Mouse (Mus musculus) erythroblast, embryonic 14.5 days (primary cell): ENCODE measurements around the gene Clasp1. TPM values are rescaled to one million over a fixed set of nuclear protein-coding genes. Genes with fewer than 3 reads are reported as not detected.
A peak's percentile ranks its signal among the peaks of the same experiment; 100 is the strongest.
"Not testable (repeated sequence)": the region's sequence is repeated elsewhere in the genome, so short reads cannot be mapped to it uniquely, and the experiment has no call there.

Source experiments
- H3K27me3 ChIP-seq: 2 replicates; pipeline ENCODE4 v1.6.1; 2012; ENCODE audit warnings: inconsistent platforms; ENCODE audit not compliant: control insufficient read depth
- H3K36me3 ChIP-seq: 2 replicates; pipeline ENCODE4 v1.6.1; 2012; ENCODE audit warnings: mild to moderate bottlenecking, inconsistent platforms; ENCODE audit not compliant: control insufficient read depth
- H3K4me1 ChIP-seq: 2 replicates; pipeline ENCODE4 v1.6.1; 2012; ENCODE audit warnings: inconsistent platforms; ENCODE audit not compliant: control insufficient read depth
- H3K4me3 ChIP-seq: replicated peaks from 2 replicates; pipeline ENCODE3; 2012; ENCODE audit warnings: moderate library complexity, mild to moderate bottlenecking, inconsistent platforms
- H3K9me3 ChIP-seq: 2 replicates; pipeline ENCODE4 v1.6.1; 2012; ENCODE audit warnings: low read length, inconsistent platforms, mixed read lengths; ENCODE audit not compliant: control insufficient read depth
- GATA1 ChIP-seq: IDR thresholded peaks from 2 replicates; pipeline ENCODE4 v1.6.1; 2012; ENCODE audit warnings: low read length, inconsistent platforms, mixed read lengths
- TAL1 ChIP-seq: IDR thresholded peaks from 3 replicates; pipeline ENCODE4 v1.6.1; 2012; ENCODE audit warnings: low read length, inconsistent platforms, mixed read lengths
- polyA plus RNA-seq: library from polyadenylated mRNA; stranded (reverse); fragments of >175 nt; gene quantifications from 2 replicates; pipeline ENCODE4 v1.2.3, GENCODE M21; 2012

Gene Clasp1
- polyA plus RNA-seq, 1 experiment = 0.44 TPM

GRCm38 (mm10) chr1:118613631-118614183 lies 224.8 kb downstream of the Clasp1 start:
- Histone ChIP-seq H3K9me3 (no peaks in the 10 kb centered on the region), H3K4me1 (no peaks in the 10 kb centered on the region), H3K27me3 (no peaks in the 10 kb centered on the region), H3K4me3 (no peak overlapping the region), H3K36me3 (peaks cover 7% of the 10 kb centered on the region)
- no peak for TF ChIP-seq TAL1
- TF ChIP-seq GATA1 = no peak

- not testable (repeated sequence) for H3K36me3 ChIP-seq, H3K27me3 ChIP-seq, H3K4me3 ChIP-seq, H3K9me3 ChIP-seq, H3K4me1 ChIP-seq
These were observed 232.2 kb downstream of the Clasp1 start for GRCm38 (mm10) chr1:118621055-118621454.

- H3K9me3 ChIP-seq = no peaks in the 10 kb centered on the region
- TF ChIP-seq GATA1 = no peak
- no peak for TF ChIP-seq TAL1
- no peak overlapping the region for H3K4me3 ChIP-seq
- no peaks in the 10 kb centered on the region for H3K36me3 ChIP-seq
- peaks cover 17% of the 10 kb centered on the region for H3K27me3 ChIP-seq
- peaks cover 5% of the 10 kb centered on the region for H3K4me1 ChIP-seq
These were observed 234.0 kb downstream of the Clasp1 start for GRCm38 (mm10) chr1:118622857-118623256.

GRCm38 (mm10) chr1:118625461-118625860 lies 236.6 kb downstream of the Clasp1 start:
- TF ChIP-seq TAL1 (no peak), GATA1 (no peak)
- Histone ChIP-seq H3K4me1 (peaks cover 9% of the 10 kb centered on the region), H3K9me3 (no peaks in the 10 kb centered on the region), H3K27me3 (peaks cover 28% of the 10 kb centered on the region), H3K4me3 (no peak overlapping the region), H3K36me3 (no peaks in the 10 kb centered on the region)

DNA sequence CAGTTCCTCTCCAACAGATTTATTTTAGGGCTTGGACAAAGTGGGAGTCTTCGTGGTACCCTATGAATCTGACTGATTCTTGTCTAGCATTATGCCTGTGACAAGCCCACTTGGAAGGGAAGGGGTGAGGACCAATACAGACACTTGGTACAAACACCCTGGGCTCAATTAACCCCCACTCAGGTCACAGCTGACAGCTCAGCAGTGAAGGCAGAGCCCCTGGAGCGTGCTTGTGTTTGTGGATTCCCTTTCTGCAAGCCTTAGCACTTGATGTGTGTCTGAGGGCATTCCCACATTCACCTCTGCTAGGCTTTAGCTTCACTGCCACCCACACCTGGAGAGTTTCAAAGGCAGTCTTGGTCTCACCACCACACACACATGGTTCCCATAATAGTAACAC lies 237.1 kb downstream of the Clasp1 start:
- no peaks in the 10 kb centered on the region for H3K9me3 ChIP-seq
- H3K36me3 ChIP-seq = no peaks in the 10 kb centered on the region
- peaks cover 28% of the 10 kb centered on the region for H3K27me3 ChIP-seq
- H3K4me3 ChIP-seq = no peak overlapping the region
- TF ChIP-seq GATA1 (no peak), TAL1 (no peak)
- peaks cover 9% of the 10 kb centered on the region for H3K4me1 ChIP-seq

GRCm38 (mm10) chr1:118626452-118626851 lies 237.6 kb downstream of the Clasp1 start:
- Histone ChIP-seq H3K36me3 (no peaks in the 10 kb centered on the region), H3K27me3 (peaks cover 28% of the 10 kb centered on the region), H3K4me1 (peaks cover 9% of the 10 kb centered on the region), H3K4me3 (no peak overlapping the region), H3K9me3 (no peaks in the 10 kb centered on the region)
- no peak for TF ChIP-seq TAL1
- no peak for TF ChIP-seq GATA1

GRCm38 (mm10) chr1:118627781-118628464 lies 239.1 kb downstream of the Clasp1 start, which contains the start of gene Tfcp2l1:
Gene Tfcp2l1, plus strand, starts transcription at chr1:118627945.
- no peak for TF ChIP-seq TAL1
- TF ChIP-seq GATA1 = no peak
- H3K9me3 ChIP-seq = no peaks in the 10 kb centered on the region
- peaks cover 9% of the 10 kb centered on the region for H3K4me1 ChIP-seq
- H3K27me3 ChIP-seq = peaks cover 28% of the 10 kb centered on the region
- H3K36me3 ChIP-seq = no peaks in the 10 kb centered on the region
- H3K4me3 ChIP-seq = peak within 1 kb of the TSS; percentile 52

DNA sequence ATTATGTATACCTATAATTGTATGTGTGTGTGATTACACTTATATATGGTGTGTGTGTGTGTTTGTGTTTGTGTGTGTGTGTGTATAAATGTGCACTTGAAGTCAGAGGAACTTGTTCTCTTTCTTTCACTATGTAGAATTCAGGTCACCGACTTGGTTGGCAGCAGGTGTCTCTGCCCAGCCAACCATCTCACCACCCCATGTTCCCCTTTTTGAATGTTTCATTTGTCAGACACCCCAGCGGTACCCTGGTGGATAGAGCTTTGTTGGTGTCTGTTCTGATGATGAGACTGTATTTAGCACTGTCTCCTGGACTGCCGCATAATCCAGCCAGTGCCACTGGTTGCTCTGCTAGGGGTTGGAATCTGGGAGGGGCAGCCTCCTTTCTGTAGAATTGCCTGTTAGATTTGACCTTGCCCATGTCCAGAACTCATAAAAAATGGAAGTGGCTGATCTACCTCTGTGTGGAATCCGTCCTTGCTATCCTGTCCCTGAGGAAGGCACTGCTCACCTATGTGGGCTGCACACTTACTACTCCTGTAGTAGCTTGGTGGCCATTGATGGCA lies 244.6 kb downstream of the Clasp1 start:
- Histone ChIP-seq H3K4me3 (no peak overlapping the region), H3K9me3 (no peaks in the 10 kb centered on the region), H3K27me3 (peaks cover 4% of the 10 kb centered on the region), H3K36me3 (no peaks in the 10 kb centered on the region), H3K4me1 (no peaks in the 10 kb centered on the region)
- no peak for TF ChIP-seq TAL1
- TF ChIP-seq GATA1 = no peak

GRCm38 (mm10) chr1:118642296-118642999 lies 253.6 kb downstream of the Clasp1 start:
- H3K4me1 ChIP-seq = no peaks in the 10 kb centered on the region
- no peaks in the 10 kb centered on the region for H3K27me3 ChIP-seq
- no peak for TF ChIP-seq GATA1
- TF ChIP-seq TAL1 = no peak
- H3K9me3 ChIP-seq = no peaks in the 10 kb centered on the region
- no peak overlapping the region for H3K4me3 ChIP-seq
- no peaks in the 10 kb centered on the region for H3K36me3 ChIP-seq
